Mouse (Mus musculus) adipocyte (in vitro differentiated cells): ENCODE results near the gene Olfr1034.
"Not testable (repeated sequence)": the region's sequence is repeated elsewhere in the genome, so short reads cannot be mapped to it uniquely, and the experiment has no call there.

Experiments
- DNase-seq: peaks from one replicate; pipeline ENCODE4 v3.0.0-alpha.2; 2016; ENCODE audit warnings: low spot score

The Olfr1034 gene

DNA sequence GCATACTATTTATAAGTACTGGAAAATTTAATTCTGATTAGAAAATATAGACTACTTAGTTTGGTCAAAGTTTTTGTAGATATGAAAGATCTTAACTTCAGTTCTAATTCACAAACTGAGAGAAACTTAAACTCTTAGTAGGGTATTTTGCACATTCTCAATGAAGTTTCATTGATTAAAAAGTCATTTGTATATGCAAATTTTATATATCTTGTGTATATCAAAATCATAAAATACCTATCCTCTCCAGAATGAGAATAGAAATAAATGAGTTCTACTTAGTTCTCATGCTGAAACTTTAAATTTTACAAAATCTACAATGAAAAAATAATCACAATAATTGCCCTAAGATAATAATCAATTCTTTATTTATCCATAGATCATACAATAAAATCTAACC is at the start of gene Olfr1034:
Olfr1034 (plus strand) TSS at position 301 of the 400 bp plus-strand sequence.
- no peak for DNase-seq

DNA sequence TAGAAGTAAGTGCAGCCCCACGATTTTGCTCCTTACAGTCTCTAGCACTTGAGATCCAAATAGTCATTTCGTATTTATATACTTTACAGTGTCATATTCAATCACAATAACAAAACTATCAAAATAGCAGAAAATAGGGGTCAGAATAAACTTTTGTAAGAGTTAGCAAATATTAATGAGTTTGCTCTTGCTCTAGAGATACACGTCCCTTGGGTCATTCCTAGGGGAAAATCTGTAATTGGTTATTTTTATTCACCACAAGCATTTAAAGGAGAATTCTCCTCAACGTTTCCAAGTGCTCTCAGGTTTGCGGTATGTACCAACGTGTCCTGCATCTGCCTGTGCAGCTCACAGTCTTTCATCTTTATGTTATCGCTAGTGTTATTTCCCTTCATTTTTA is 40.4 kb upstream of the Olfr1034 start, which contains the start of gene Olfr1032:
Olfr1032 (plus strand) TSS at position 301 of the 400 bp plus-strand sequence.
- DNase-seq = no peak

DNA sequence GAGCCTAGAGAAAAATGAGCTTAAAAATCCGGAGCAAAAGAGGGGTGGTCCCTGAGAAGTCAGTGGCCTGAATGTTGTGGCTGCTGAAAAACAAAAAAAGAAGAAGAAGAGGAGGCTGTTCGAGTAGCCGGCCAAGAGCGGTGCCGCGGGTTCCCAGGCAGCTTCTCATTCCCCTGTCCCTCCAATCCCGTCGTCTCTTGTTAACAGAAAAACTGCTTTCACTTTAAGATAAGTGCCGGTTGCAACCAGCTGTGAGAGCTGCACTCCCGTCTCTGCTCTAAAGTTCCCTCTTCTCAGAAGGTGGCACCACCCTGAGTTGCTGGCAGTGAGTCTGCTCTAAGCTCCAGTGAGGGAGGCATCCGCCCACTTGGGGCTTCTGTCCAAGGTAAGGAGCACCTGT is 25.3 kb upstream of the Olfr1034 start, which contains the start of gene Olfr1033:
Olfr1033 (plus strand) TSS at position 228 of the 400 bp plus-strand sequence.
- not testable (repeated sequence) for DNase-seq

DNA sequence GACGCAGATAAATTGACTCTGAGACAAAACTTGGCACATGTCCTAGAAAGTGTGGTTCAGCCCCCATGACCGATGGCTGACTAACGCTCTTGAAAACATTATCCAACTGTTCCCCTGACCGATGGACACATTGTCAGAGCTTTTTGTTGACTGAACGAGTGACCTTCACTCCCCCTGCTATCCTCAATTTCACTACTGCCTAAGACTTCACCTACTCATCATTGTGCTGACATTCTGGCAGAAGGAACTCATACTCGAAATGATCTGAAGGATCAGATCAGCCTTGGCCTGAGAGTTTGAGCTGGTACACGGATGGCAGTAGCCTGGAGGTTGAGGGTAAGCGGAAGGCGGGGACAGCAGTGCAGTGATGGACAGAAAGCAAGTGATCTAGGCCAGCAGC is 24.1 kb upstream of the Olfr1034 start:
- DNase-seq = not testable (repeated sequence)

DNA sequence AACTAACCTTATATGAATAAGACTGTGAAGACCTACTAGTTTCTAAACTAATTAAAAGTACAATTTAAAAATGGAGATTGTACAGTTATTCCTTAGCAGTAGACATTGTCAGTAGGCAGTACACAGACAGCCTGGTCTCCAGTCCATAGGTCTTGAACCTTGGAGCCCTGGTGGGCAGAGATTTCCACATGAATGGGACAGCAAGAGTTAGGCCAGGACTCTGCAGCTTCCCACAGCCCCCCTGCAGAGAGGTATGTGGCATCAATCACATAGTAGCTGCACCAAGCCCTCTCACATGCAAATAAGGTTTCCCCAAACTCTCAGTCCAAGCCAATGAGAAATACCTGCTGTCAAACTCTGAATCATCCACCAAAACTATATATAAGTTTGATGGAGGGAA is 5.1 kb downstream of the Olfr1034 start:
- DNase-seq = not testable (repeated sequence)

DNA sequence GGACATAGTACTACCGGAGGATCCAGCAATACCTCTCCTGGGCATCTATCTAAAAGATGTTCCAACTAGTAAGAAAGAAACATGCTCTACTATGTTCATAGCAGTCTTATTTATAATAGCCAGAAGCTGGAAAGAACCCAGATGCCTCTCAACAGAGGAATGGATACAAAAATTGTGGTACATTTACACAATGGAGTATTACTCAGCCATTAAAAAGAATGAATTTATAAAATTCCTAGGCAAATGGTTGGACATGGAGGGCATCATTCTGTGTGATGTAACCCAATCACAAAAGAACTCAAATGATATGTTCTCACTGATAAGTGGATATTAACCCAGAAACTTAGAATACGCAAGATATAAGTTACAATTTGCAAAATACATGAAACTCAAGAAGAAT is 18.1 kb downstream of the Olfr1034 start:
- not testable (repeated sequence) for DNase-seq

DNA sequence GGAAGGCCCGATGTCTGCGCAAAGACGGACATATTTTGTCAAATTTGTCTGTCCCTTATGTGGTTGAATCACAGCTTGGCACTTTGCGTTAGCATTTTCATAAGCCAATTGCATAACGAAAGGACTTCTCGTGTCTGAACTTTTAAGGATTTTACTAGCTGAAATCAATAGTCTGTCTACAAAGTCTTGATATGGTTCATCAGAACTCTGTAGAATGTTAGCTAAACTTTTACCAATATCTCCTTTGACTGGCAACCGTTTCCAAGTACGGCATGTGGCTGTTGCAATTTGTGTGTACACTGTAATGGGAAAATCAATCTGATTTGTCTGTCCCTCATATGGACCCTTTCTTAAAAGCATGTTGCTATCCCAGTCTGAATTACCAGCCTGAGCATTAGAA is 24.5 kb downstream of the Olfr1034 start:
- DNase-seq = no peak

DNA sequence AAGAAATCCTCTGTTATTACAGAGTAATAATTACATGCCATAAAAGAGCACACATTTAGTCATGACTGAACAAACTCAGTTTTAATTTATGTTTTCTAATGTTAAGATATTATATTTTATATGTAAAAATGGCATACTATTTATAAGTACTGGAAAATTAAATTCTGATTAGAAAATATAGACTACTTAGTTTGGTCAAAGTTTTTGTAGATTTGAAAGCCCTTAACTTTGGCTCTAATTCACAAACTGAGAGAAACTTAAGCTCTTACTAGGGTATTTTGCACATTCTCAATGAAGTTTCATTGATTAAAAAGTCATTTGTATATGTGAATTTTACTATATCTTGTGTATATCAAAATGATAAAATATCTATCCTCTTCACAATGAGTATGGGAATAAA is 28.0 kb downstream of the Olfr1034 start, which contains the start of gene Olfr1036:
Olfr1036 (plus strand) TSS at position 301 of the 400 bp plus-strand sequence.
- DNase-seq = not testable (repeated sequence)

DNA sequence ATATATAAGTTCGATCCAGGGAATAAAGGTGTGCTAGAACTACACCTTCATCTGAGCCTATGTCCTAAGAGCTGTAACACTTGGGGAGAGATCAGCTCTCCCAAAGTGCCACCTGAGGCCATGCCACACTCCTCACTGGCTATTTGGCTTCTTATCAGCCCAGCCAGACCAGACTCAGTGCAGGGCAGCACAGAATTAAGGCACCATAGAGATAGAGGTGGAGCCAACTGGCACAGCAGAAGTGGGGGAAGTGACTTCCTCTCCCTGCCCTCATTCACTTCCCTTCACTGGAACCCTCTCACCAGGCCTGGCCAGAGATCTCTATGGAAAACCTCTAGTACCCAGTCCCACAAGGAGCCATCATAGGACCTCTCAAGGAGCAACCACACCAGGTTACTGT is 34.8 kb downstream of the Olfr1034 start:
- DNase-seq = not testable (repeated sequence)

DNA sequence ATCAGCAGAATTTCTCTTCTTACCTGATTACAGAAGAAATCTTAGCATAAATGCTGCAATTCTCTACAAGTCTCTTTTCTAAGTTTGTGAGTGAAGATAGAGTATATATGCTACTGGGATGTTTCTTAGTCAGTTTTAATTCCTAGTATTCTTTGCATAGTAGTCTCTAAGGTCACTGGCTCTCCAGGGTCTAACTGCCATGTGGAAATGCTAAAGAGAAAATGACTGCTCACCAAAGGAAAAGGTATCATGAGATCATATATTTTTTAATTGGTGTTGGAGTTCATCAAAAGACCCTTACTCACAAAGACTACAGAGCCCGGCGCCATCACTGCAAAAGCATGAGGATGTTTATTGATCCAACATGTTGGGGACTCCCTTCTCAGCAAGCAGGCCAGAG is 41.6 kb downstream of the Olfr1034 start, which contains the start of gene Olfr1037:
Olfr1037 (minus strand) TSS at position 101 of the 400 bp plus-strand sequence.
- peak; percentile 0 for DNase-seq
